Mouse (Mus musculus) neural tube, embryonic 11.5 days (tissue): ENCODE results near the gene Gm13030. TPM values are rescaled to one million over a fixed set of nuclear protein-coding genes. Genes with fewer than 3 reads are reported as not detected.

Experiments
- ATAC-seq: fragments of 200-750 bp; cut with Nextera tagmentation; 2 replicates; pipeline ENCODE4 v1.8.0; 2017; ENCODE audit warnings: moderate number of reproducible peaks, mild to moderate bottlenecking, moderate TSS enrichment, moderate library complexity; ENCODE audit not compliant: insufficient read depth, low FRiP score, low TSS enrichment
- DNase-seq: peaks from one replicate; pipeline ENCODE4 v3.0.0-alpha.2; 2015; ENCODE audit warnings: low spot score
- H3K27ac ChIP-seq: fragments of 300-500 bp; sonication (generic); 2 replicates; pipeline ENCODE4 v1.5.1; 2014; ENCODE audit warnings: low read depth, mild to moderate bottlenecking, low read length
- H3K27me3 ChIP-seq: fragments of 300-500 bp; sonication (generic); 2 replicates; pipeline ENCODE4 v1.6.1; 2014; ENCODE audit warnings: mild to moderate bottlenecking, low read length, mixed read lengths; ENCODE audit not compliant: control insufficient read depth, insufficient read depth
- H3K36me3 ChIP-seq: fragments of 300-500 bp; sonication (generic); 2 replicates; pipeline ENCODE4 v1.6.1; 2014; ENCODE audit warnings: mild to moderate bottlenecking, low read length, moderate library complexity, mixed read lengths; ENCODE audit not compliant: control insufficient read depth, insufficient read depth
- H3K4me1 ChIP-seq: fragments of 300-500 bp; sonication (generic); 2 replicates; pipeline ENCODE4 v1.6.1; 2014; ENCODE audit warnings: low read length, mixed read lengths; ENCODE audit not compliant: control insufficient read depth, insufficient read depth
- H3K4me2 ChIP-seq: fragments of 300-500 bp; sonication (generic); 2 replicates; pipeline ENCODE4 v1.6.1; 2014; ENCODE audit warnings: low read depth, mild to moderate bottlenecking, moderate library complexity
- H3K4me3 ChIP-seq: fragments of 300-500 bp; sonication (generic); 2 replicates; pipeline ENCODE4 v1.5.1; 2014; ENCODE audit warnings: low read depth, low read length
- H3K9ac ChIP-seq: fragments of 300-500 bp; sonication (generic); 2 replicates; pipeline ENCODE4 v1.6.1; 2014; ENCODE audit warnings: mild to moderate bottlenecking, low read length
- H3K9me3 ChIP-seq: fragments of 300-500 bp; sonication (generic); 2 replicates; pipeline ENCODE4 v1.6.1; 2016; ENCODE audit warnings: low read length; ENCODE audit not compliant: control insufficient read depth
- WGBS: fragments of 180-500 bp; shearing (Covaris S2); extraction: QIAGEN DNeasy Blood & Tissue Kit; methylation state at CpG from one replicate; pipeline ENCODE4 v1.1.7; 2014; 5-methylcytosine and 5-hydroxymethylcytosine counted together
- polyA plus RNA-seq: library from polyadenylated mRNA; unstranded; fragments of >200 nt; fragmentation: Nextera tagmentation; extraction: Ambion mirVana; gene quantifications from 2 replicates; pipeline ENCODE4 v1.2.1, GENCODE M21; 2014

Gm13030 gene
- polyA plus RNA-seq: not detected in 2 replicates

- Histone ChIP-seq H3K4me1 (no peaks in the 10 kb centered on the region), H3K9me3 (no peaks in the 10 kb centered on the region), H3K27ac (no peak within 1 kb of the TSS), H3K4me2 (no peak within 1 kb of the TSS), H3K4me3 (no peak within 1 kb of the TSS), H3K9ac (no peak within 1 kb of the TSS), H3K36me3 (no peaks in the 10 kb centered on the region), H3K27me3 (no peaks in the 10 kb centered on the region)
- 87% methylated on average over 6 of the region's 6 CpGs for WGBS
- DNase-seq (no peak), ATAC-seq (no peak)
Observed at GRCm38 (mm10) chr4:138873864-138874263, at the start of gene Gm13030. Gene Gm13030 (minus strand): TSS chr4:138873964.

GRCm38 (mm10) chr4:138922131-138922459 is 48.3 kb upstream of the Gm13030 start:
- H3K27ac ChIP-seq: no peak overlapping the region
- H3K27me3 ChIP-seq: no peaks in the 10 kb centered on the region
- peak overlapping the region; percentile 31 for H3K4me2 ChIP-seq
- DNase-seq (peak; percentile 94), ATAC-seq (no peak)
- no peaks in the 10 kb centered on the region for H3K36me3 ChIP-seq
- no peaks in the 10 kb centered on the region for H3K4me1 ChIP-seq
- H3K4me3 ChIP-seq: no peak overlapping the region
- no peak overlapping the region for H3K9ac ChIP-seq
- under 1% methylated on average over 11 of the region's 11 CpGs for WGBS
- no peaks in the 10 kb centered on the region for H3K9me3 ChIP-seq

GRCm38 (mm10) chr4:138921254-138922130 is 47.7 kb upstream of the Gm13030 start:
- no peaks in the 10 kb centered on the region for H3K9me3 ChIP-seq
- no peaks in the 10 kb centered on the region for H3K27me3 ChIP-seq
- peak overlapping the region; percentile 31 for H3K4me2 ChIP-seq
- H3K27ac ChIP-seq: no peak overlapping the region
- no peaks in the 10 kb centered on the region for H3K4me1 ChIP-seq
- ATAC-seq (no peak), DNase-seq (no peak)
- H3K9ac ChIP-seq: no peak overlapping the region
- WGBS: 40% methylated on average over 20 of the region's 20 CpGs
- H3K4me3 ChIP-seq: no peak overlapping the region
- no peaks in the 10 kb centered on the region for H3K36me3 ChIP-seq

GRCm38 (mm10) chr4:138917282-138917681 is 43.5 kb upstream of the Gm13030 start:
- Histone ChIP-seq H3K36me3 (no peaks in the 10 kb centered on the region), H3K4me2 (no peak overlapping the region), H3K4me3 (no peak overlapping the region), H3K4me1 (peaks cover 4% of the 10 kb centered on the region; the same call in 1 of the 2 replicates), H3K9me3 (no peaks in the 10 kb centered on the region), H3K9ac (no peak overlapping the region), H3K27me3 (no peaks in the 10 kb centered on the region), H3K27ac (no peak overlapping the region)
- no peak for ATAC-seq
- 84% methylated on average over 9 of the region's 9 CpGs for WGBS
- DNase-seq: no peak

GRCm38 (mm10) chr4:138913797-138914196 is 40.0 kb upstream of the Gm13030 start, which contains the start of gene Otud3:
Gene Otud3 (minus strand): TSS chr4:138913945.
- Histone ChIP-seq H3K4me2 (peak within 1 kb of the TSS; percentile 93), H3K36me3 (no peaks in the 10 kb centered on the region), H3K27ac (peak within 1 kb of the TSS; percentile 54), H3K9me3 (no peaks in the 10 kb centered on the region), H3K27me3 (no peaks in the 10 kb centered on the region), H3K4me3 (peak within 1 kb of the TSS; percentile 95), H3K9ac (peak within 1 kb of the TSS; percentile 84), H3K4me1 (peaks cover 4% of the 10 kb centered on the region)
- WGBS: 1% methylated on average over 39 of the region's 39 CpGs
- peak; percentile 98 for DNase-seq
- peak; percentile 95 for ATAC-seq

- Histone ChIP-seq H3K9ac (peak overlapping the region; percentile 84), H3K27me3 (no peaks in the 10 kb centered on the region), H3K36me3 (no peaks in the 10 kb centered on the region), H3K9me3 (no peaks in the 10 kb centered on the region), H3K4me3 (peak overlapping the region; percentile 95), H3K4me1 (peaks cover 4% of the 10 kb centered on the region), H3K27ac (peak overlapping the region; percentile 54), H3K4me2 (peak overlapping the region; percentile 93)
- under 1% methylated on average over 52 of the region's 52 CpGs for WGBS
- DNase-seq (no peak), ATAC-seq (peak; percentile 31; the same call in 1 of the 2 replicates)
Observed at GRCm38 (mm10) chr4:138913141-138913787, 39.5 kb upstream of the Gm13030 start.

GRCm38 (mm10) chr4:138905624-138906337 is 32.0 kb upstream of the Gm13030 start:
- no peaks in the 10 kb centered on the region for H3K9me3 ChIP-seq
- H3K4me2 ChIP-seq: no peak overlapping the region
- no peak overlapping the region for H3K9ac ChIP-seq
- H3K27me3 ChIP-seq: no peaks in the 10 kb centered on the region
- ATAC-seq (no peak), DNase-seq (no peak)
- H3K4me3 ChIP-seq: no peak overlapping the region
- no peaks in the 10 kb centered on the region for H3K4me1 ChIP-seq
- 97% methylated on average over 18 of the region's 18 CpGs for whole genome bisulfite sequencing
- peaks cover 13% of the 10 kb centered on the region for H3K36me3 ChIP-seq
- H3K27ac ChIP-seq: no peak overlapping the region

- no peaks in the 10 kb centered on the region for H3K4me1 ChIP-seq
- H3K9me3 ChIP-seq: no peaks in the 10 kb centered on the region
- 87% methylated on average over 7 of the region's 7 CpGs for WGBS
- no peak for ATAC-seq
- H3K27ac ChIP-seq: no peak overlapping the region
- H3K4me3 ChIP-seq: no peak overlapping the region
- H3K9ac ChIP-seq: no peak overlapping the region
- DNase-seq: no peak
- H3K36me3 ChIP-seq: peaks cover 5% of the 10 kb centered on the region
- no peaks in the 10 kb centered on the region for H3K27me3 ChIP-seq
- no peak overlapping the region for H3K4me2 ChIP-seq
Observed at GRCm38 (mm10) chr4:138899361-138899760, 25.6 kb upstream of the Gm13030 start.
